Mouse (Mus musculus): ENCODE results near the gene Mrps27. TPM values are rescaled to one million over a fixed set of nuclear protein-coding genes. Genes with fewer than 3 reads are reported as not detected.

The Mrps27 gene
- polyA plus RNA-seq, 1 experiment = 9.5 TPM

GRCm38 (mm10) chr13:99358921-99359320, 14.3 kb downstream of the Mrps27 start:
- no peak for DNase-seq
- Histone ChIP-seq H3K4me1 (ENCODE audit: control insufficient read depth, insufficient read depth, low read length) (no peaks in the 10 kb centered on the region), H3K4me3 (replicated peaks; ENCODE audit: extremely low read depth, low read depth, low read length) (no peak overlapping the region)
- 84% methylated on average over 14 of the region's 14 CpGs for WGBS
- TF ChIP-seq CTCF (IDR thresholded peaks at IDR 0.05; ENCODE audit: insufficient read depth, low read length) (no peak), POLR2A (IDR thresholded peaks at IDR 0.05; ENCODE audit: borderline replicate concordance, extremely low read depth, low read depth, low read length) (no peak)

- TF ChIP-seq POLR2A (IDR thresholded peaks at IDR 0.05; ENCODE audit: borderline replicate concordance, extremely low read depth, low read depth, low read length) = no peak
- no peak for TF ChIP-seq CTCF (IDR thresholded peaks at IDR 0.05; ENCODE audit: insufficient read depth, low read length)
- DNase-seq = no peak
- no peaks in the 10 kb centered on the region for H3K4me1 ChIP-seq (ENCODE audit: control insufficient read depth, insufficient read depth, low read length)
- H3K4me3 ChIP-seq (replicated peaks; ENCODE audit: extremely low read depth, low read depth, low read length) = no peak overlapping the region
- 67% methylated on average over 4 of the region's 4 CpGs for WGBS
These were observed 19.3 kb downstream of the Mrps27 start for GRCm38 (mm10) chr13:99363866-99364265.

- TF ChIP-seq CTCF (IDR thresholded peaks at IDR 0.05; ENCODE audit: insufficient read depth, low read length) (no peak), POLR2A (IDR thresholded peaks at IDR 0.05; ENCODE audit: borderline replicate concordance, extremely low read depth, low read depth, low read length) (no peak)
- no peak for DNase-seq
- 89% methylated on average over 5 of the region's 5 CpGs for WGBS
- H3K4me1 ChIP-seq (ENCODE audit: control insufficient read depth, insufficient read depth, low read length) = no peaks in the 10 kb centered on the region
- no peak overlapping the region for H3K4me3 ChIP-seq (replicated peaks; ENCODE audit: extremely low read depth, low read depth, low read length)
These were observed 22.0 kb downstream of the Mrps27 start for GRCm38 (mm10) chr13:99366422-99367175.

- no peak for DNase-seq
These were observed 23.1 kb downstream of the Mrps27 start for GRCm38 (mm10) chr13:99367554-99368174.

GRCm38 (mm10) chr13:99369103-99369502, 24.5 kb downstream of the Mrps27 start:
- WGBS = 73% methylated on average over 12 of the region's 12 CpGs
- no peak for DNase-seq
- Histone ChIP-seq H3K4me3 (replicated peaks; ENCODE audit: extremely low read depth, low read depth, low read length) (no peak overlapping the region), H3K4me1 (ENCODE audit: control insufficient read depth, insufficient read depth, low read length) (no peaks in the 10 kb centered on the region)
- no peak for TF ChIP-seq POLR2A (IDR thresholded peaks at IDR 0.05; ENCODE audit: borderline replicate concordance, extremely low read depth, low read depth, low read length)

More at GRCm38 (mm10) chr13:99367554-99368174, 23.1 kb downstream of the Mrps27 start:
- TF ChIP-seq CTCF (IDR thresholded peaks at IDR 0.05; ENCODE audit: insufficient read depth, low read length) (no peak), POLR2A (IDR thresholded peaks at IDR 0.05; ENCODE audit: borderline replicate concordance, extremely low read depth, low read depth, low read length) (no peak)
- H3K4me3 ChIP-seq (replicated peaks; ENCODE audit: extremely low read depth, low read depth, low read length) = no peak overlapping the region
- no peaks in the 10 kb centered on the region for H3K4me1 ChIP-seq (ENCODE audit: control insufficient read depth, insufficient read depth, low read length)
- 82% methylated on average over 12 of the region's 12 CpGs for WGBS

- no peak overlapping the region for H3K4me3 ChIP-seq (replicated peaks; ENCODE audit: extremely low read depth, low read depth, low read length)
- 92% methylated on average over 5 of the region's 5 CpGs for WGBS
- no peaks in the 10 kb centered on the region for H3K4me1 ChIP-seq (ENCODE audit: control insufficient read depth, insufficient read depth, low read length)
- no peak for DNase-seq
- TF ChIP-seq CTCF (IDR thresholded peaks at IDR 0.05; ENCODE audit: insufficient read depth, low read length) = no peak
- TF ChIP-seq POLR2A (IDR thresholded peaks at IDR 0.05; ENCODE audit: borderline replicate concordance, extremely low read depth, low read depth, low read length) = no peak
These were observed 26.7 kb downstream of the Mrps27 start for GRCm38 (mm10) chr13:99371285-99371684.

- Histone ChIP-seq H3K4me3 (replicated peaks; ENCODE audit: extremely low read depth, low read depth, low read length) (no peak overlapping the region), H3K4me1 (ENCODE audit: control insufficient read depth, insufficient read depth, low read length) (no peaks in the 10 kb centered on the region)
- TF ChIP-seq POLR2A (IDR thresholded peaks at IDR 0.05; ENCODE audit: borderline replicate concordance, extremely low read depth, low read depth, low read length) (no peak), CTCF (IDR thresholded peaks at IDR 0.05; ENCODE audit: insufficient read depth, low read length) (no peak)
- WGBS = 80% methylated on average over 7 of the region's 7 CpGs
- DNase-seq = no peak
These were observed 29.1 kb downstream of the Mrps27 start for GRCm38 (mm10) chr13:99373684-99374083.

- no peak for TF ChIP-seq POLR2A (IDR thresholded peaks at IDR 0.05; ENCODE audit: borderline replicate concordance, extremely low read depth, low read depth, low read length)
- TF ChIP-seq CTCF (IDR thresholded peaks at IDR 0.05; ENCODE audit: insufficient read depth, low read length) = no peak
- no peaks in the 10 kb centered on the region for H3K4me1 ChIP-seq (ENCODE audit: control insufficient read depth, insufficient read depth, low read length)
- WGBS = 80% methylated on average over 4 of the region's 4 CpGs
- no peak for DNase-seq
- no peak overlapping the region for H3K4me3 ChIP-seq (replicated peaks; ENCODE audit: extremely low read depth, low read depth, low read length)
These were observed 29.6 kb downstream of the Mrps27 start for GRCm38 (mm10) chr13:99374191-99374590.

- 36% methylated on average over 6 of the region's 6 CpGs for WGBS
These were observed 31.0 kb downstream of the Mrps27 start for GRCm38 (mm10) chr13:99375550-99375949.

GRCm38 (mm10) chr13:99377055-99377454, 32.5 kb downstream of the Mrps27 start:
- WGBS = 63% methylated on average over 6 of the region's 6 CpGs
- H3K4me1 ChIP-seq (ENCODE audit: control insufficient read depth, insufficient read depth, low read length) = no peaks in the 10 kb centered on the region

More at GRCm38 (mm10) chr13:99375550-99375949, 31.0 kb downstream of the Mrps27 start:
- no peak overlapping the region for H3K4me3 ChIP-seq (replicated peaks; ENCODE audit: extremely low read depth, low read depth, low read length)
- DNase-seq = peak; percentile 68
- no peaks in the 10 kb centered on the region for H3K4me1 ChIP-seq (ENCODE audit: control insufficient read depth, insufficient read depth, low read length)
- TF ChIP-seq CTCF (IDR thresholded peaks at IDR 0.05; ENCODE audit: insufficient read depth, low read length) = peak; percentile 59
- TF ChIP-seq POLR2A (IDR thresholded peaks at IDR 0.05; ENCODE audit: borderline replicate concordance, extremely low read depth, low read depth, low read length) = no peak

More at GRCm38 (mm10) chr13:99377055-99377454, 32.5 kb downstream of the Mrps27 start:
- no peak overlapping the region for H3K4me3 ChIP-seq (replicated peaks; ENCODE audit: extremely low read depth, low read depth, low read length)
- no peak for DNase-seq
- TF ChIP-seq CTCF (IDR thresholded peaks at IDR 0.05; ENCODE audit: insufficient read depth, low read length) = no peak
- TF ChIP-seq POLR2A (IDR thresholded peaks at IDR 0.05; ENCODE audit: borderline replicate concordance, extremely low read depth, low read depth, low read length) = no peak

Data from lung, adult 2 months (tissue).